Mouse (Mus musculus): ENCODE results near the gene Tmigd3.

Gene Tmigd3

GRCm38 (mm10) chr3:105876022-105876421 is 5.3 kb downstream of the Tmigd3 start:
- no peak for DNase-seq

DNA sequence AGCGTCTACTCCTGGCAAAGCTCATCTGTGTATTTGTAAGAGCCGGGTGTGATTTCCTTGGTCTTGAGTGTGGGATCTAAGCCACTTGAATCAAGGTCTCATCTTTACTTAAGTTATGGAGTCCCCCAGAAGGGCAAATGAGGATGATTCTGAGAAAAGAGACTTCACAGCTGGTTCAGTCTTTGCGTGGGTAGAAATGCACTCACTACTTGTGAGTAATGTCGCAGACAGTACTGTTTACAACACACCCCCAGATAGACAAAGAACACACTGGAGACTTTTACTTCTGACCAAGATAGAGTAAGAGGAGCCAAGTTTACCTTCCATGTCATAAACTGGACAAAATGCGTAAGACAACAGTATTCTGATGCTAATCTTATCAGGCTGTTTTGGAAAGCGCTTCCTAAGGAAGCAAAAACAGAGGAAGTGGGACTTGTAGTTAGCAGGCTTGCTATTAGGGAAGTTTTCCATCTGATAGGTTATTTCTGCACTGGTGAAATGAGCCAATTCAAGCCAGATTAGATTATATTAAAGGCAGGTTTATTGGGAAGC is 6.6 kb downstream of the Tmigd3 start:
- no peak for DNase-seq

- no peak for DNase-seq
These were observed 7.2 kb downstream of the Tmigd3 start for GRCm38 (mm10) chr3:105877919-105878318.

DNA sequence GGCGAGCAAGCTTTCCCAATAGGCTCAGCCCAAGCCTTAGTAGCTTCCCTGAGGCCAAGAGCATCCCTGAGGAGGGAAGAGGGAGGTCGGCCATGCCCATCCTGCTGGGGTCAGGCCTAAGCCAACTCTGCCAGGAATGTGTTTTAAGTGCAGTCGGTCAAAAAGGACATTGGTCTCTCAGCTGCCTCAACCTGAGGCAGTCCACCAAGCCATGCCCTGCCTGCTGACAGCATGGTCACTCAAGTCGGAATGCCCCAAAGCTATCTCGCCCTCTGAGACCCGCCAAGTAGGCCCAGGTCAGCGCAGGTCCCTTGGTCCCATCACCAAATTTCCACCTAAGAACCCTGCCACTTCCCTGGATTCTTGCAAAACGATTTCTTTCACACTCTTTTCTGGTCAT is 8.0 kb downstream of the Tmigd3 start:
- no peak for DNase-seq

DNA sequence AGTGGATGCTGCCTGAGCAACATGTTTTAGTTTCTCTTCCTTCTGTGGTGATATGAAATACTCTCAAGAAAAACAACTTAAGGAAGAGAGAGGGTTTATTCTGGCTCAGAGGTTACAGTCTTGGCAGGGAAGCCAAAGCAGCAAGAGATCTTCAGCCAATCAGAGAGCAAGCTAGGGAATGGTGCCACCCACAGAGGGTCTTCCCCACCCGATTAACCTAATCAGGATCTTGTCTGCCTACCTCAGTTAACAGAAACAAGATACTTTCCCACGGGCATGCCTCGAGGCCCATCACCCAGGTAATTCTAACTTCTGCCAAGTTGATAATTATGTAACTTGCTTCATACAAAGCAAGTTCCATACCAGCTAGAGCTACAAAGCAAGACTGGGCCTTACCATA is 9.7 kb downstream of the Tmigd3 start:
- DNase-seq: no peak

- no peak for DNase-seq
These were observed 11.4 kb downstream of the Tmigd3 start for GRCm38 (mm10) chr3:105882105-105882504.

- DNase-seq: no peak
These were observed 12.4 kb downstream of the Tmigd3 start for GRCm38 (mm10) chr3:105883111-105883510.

- no peak for DNase-seq
These were observed 18.3 kb downstream of the Tmigd3 start for GRCm38 (mm10) chr3:105888961-105889360.

DNA sequence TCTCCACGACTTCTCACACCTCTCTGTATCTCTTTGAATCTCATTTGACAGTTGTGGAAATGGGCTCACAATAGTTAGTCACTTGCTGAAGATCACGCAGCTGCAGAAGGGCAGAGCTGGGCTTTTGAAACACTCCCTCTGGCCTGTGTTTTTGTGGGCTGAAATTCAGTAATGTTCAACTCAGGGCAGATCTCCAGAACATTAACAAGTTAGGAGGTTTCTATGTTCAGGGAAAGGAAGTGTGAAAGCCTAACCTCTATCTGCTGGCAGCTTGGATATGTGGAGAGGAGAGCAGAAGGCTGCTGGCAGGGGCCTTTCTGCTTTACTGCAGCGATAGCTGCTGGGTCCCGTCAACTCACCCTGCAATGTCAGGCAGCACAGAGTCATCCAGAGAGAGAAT is 19.5 kb downstream of the Tmigd3 start:
- no peak for DNase-seq

- no peak for DNase-seq
These were observed 20.4 kb downstream of the Tmigd3 start for GRCm38 (mm10) chr3:105891141-105891540.

DNA sequence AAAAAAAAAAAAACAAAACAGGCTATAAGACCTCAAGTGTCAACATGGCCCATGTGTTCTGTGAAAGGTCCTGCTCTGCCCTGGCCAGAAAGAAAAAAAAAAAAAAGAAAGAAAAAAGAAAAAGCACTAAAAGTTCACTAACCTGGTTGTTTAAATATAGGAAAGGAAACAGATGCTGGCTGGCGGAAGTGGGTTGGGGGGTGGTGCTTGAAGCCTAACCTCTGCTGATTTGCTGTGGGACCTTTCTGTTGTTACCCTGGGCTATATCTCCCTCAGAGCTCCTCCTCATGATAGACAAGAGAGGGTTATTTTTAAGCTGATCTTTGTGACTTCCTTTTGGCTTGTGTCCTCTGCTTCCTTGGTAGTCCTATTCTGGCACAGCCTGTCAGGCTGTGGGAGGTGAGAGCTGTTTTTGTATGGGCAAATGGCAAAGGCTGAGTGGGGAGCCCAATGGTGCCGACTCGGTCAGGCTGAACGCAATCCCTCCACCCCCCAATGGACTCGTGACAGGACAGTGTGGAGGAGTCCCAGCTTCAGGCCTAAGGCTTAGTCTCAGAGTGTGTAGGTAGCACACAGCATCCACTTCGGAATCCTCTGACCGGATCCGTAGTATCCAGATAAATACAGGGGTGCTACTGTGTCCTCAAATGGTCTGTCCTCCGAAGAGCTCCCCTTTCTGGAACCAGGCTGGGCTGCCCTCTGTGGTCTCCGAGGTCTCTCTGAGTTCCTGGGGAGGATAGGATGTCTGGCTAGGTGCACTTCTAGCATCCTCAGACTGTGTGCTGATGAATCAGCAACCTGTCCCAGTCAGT is 21.3 kb downstream of the Tmigd3 start:
- DNase-seq: peak; percentile 85 to 89

DNA sequence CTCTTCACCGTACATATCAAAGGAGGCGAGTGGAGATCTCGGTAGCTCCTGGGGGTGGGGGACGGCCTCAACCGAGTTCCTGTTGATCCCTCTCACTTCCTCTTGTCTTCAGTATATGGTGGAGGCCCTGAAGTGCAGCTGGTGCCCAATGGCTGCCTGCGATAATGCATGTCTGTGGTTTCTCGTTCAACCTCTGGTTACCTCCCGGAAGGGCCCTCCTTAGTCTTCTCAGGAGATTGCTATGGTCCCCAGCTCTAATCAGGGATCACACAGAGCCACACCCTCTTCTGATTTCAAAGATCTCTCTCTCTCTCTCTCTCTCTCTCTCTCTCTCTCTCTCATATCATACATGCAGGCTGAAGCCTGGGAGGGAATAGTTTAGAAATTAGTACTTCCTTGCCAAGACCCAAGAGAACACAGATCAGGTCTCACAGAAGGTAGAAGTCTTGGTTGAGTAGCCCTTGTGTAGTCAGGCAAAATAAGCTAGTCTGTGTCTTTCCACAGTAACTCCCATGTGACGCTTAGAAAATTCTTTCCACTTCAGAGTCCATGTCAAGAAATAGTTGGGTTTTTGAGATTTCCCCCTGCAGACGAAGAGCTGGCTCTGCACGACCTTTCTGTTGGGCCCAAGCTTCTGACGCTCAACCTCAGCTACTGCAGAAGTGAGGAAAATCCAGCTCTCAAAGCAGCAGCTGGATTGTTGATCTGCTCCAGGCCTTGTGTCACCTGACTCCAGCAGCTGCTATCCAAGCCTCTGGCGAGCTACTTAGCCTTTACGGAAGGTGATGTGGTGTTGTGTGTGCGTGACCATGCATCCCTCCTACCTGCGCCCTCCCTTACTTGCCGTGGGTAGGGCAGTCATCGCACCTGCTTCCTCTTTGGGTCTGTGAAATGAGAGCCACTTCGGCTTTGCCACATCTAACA is 22.1 kb downstream of the Tmigd3 start:
- DNase-seq: peak; percentile 85 to 89

- peak; percentile 9 to 17 for DNase-seq
These were observed 23.3 kb downstream of the Tmigd3 start for GRCm38 (mm10) chr3:105893941-105894391.

DNA sequence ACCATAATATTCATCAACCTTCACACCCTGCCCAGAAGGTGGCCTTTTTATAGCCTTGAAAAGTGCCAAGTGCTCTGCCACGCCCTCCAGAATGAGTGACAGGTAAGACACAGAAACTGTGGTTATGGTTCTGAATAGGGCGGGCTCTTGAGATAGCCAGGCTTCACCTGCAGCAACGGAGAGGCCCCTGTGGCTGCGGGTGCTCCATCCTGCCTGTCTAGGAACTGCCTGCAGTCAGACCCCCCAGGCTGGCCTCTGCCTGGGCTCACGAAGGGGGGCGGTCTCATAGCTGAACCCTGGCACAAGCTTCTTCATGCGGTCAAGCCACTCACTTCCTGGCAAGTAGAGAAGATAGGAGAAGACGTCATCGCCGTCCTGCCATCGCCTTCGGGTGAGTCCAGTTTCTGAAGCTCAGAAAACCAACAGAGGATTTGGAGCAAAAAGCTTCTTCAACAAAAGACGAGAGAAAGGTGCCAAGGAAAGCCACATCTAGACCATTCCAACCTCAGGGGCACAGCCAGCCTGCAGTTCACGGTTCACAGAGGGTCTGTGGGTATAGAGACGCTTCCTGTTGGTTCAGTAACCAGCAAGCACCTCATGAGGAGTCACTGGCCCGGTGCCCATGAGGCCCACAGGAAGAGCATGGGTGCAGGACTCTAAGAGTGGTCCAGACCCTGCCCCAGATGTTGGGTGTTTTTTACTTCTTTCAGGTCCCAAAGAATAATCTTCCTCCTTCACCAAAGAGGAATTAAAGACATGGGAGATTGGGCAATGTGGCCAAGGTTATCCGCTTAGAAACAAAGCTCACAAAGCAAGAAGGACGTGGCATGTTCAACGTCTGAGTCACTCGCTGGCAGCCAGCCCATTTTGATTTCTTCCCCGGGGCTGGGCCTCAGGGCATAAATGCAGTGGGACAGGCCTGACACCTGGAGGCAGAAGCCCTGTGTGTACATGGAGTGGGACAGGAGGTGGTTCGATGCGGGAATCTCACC is 24.2 kb downstream of the Tmigd3 start:
- peak; percentile 90 to 92 for DNase-seq

DNA sequence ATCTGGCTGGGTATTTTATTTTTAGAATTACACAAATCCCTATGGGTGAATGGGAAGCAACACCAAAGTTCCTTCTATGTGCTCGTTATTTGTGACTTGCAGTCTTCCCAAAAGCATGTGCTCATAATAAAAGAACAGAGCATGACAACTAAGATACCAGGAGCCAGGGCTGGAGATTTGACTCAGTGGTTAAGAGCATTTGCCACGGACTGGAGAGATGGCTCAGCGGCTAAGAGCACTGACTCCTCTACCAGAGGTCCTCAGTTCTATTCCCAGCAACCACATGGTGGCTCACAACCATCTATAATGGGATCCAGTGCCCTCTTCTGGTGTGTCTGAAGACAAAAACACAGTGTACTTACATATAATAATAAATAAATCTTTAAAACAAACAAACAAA is 26.1 kb downstream of the Tmigd3 start:
- DNase-seq: no peak

GRCm38 (mm10) chr3:105898325-105898724 is 27.6 kb downstream of the Tmigd3 start:
- no peak for DNase-seq

- no peak for DNase-seq
These were observed 28.2 kb downstream of the Tmigd3 start for GRCm38 (mm10) chr3:105898861-105899260.

- DNase-seq: peak; percentile 90 to 91
These were observed 28.9 kb downstream of the Tmigd3 start for GRCm38 (mm10) chr3:105899394-105900147.

DNA sequence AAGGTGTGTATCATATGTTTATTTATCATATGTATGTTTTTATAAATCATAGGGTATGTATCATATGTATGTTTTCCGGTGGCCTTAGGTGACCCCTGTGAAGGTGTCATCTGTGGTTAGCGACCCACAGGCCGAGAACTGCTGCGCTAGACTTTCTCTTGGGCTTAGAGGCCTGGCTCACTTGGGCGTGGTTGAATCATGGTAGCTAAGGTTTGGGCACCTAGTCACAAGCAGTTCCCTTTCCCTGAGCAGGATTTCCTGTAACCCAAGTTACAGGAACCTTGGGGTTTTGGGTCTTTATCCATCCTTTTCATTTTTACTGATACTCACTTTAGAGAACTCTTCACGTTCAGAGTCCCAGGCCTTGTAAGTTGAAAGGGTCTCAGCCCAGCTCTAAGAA is 29.6 kb downstream of the Tmigd3 start:
- peak; percentile 39 to 43 for DNase-seq

DNA sequence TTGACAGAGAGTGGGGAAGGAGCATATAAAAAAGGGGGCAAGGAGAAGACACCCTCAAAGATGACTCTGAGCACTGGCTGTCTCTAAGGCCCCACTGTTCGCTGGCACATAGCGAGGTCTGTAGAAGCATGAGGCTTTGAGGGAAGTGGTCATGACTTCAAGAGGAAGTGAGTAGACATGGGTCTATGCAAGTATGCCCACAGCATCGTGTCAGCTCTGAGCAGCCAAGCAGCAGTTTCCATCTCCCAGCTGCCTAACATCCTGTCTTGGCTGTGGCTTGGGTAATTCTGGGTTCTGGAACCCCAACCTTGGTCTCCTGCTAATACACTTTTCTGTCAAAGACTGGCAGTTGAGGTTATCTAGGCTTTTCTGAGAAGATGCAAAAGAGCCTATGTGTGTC is 30.0 kb downstream of the Tmigd3 start:
- peak; percentile 71 to 76 for DNase-seq

DNA sequence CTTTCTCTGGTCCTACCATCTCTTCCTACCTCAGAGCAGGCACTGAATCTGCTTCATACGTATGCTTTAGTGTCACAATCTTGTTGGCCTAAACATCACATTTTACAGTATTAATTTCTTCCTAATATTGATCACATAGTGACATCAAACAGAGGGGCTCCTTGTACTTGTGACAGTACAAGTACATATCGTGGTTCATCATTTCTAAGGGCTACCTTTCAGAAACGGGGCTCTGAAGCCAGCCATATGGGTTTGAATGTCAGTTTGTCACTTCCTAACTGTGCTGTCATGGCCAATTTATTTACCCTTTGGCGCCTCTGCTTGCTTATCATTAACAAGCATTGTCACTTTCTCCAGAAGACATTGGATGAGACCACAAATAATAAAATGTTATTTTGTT is 30.8 kb downstream of the Tmigd3 start:
- no peak for DNase-seq
